Mouse (Mus musculus) hindbrain, embryonic 16.5 days (tissue): ENCODE data around the gene Trim13. TPM values are rescaled to one million over a fixed set of nuclear protein-coding genes. Genes with fewer than 3 reads are reported as not detected.
"Not testable (repeated sequence)": the region's sequence is repeated elsewhere in the genome, so short reads cannot be mapped to it uniquely, and the experiment has no call there.

Source experiments
- ATAC-seq: fragments of 200-750 bp; cut with Nextera tagmentation; 2 replicates; pipeline ENCODE4 v1.8.0; 2017; ENCODE audit warnings: moderate TSS enrichment, moderate library complexity
- H3K27ac ChIP-seq: fragments of 300-500 bp; sonication (generic); 2 replicates; pipeline ENCODE4 v1.5.1; 2014; ENCODE audit warnings: low read depth, mild to moderate bottlenecking, control low read depth, low read length, moderate library complexity
- H3K27me3 ChIP-seq: fragments of 300-500 bp; sonication (generic); replicated peaks from 2 replicates; pipeline ENCODE4 v1.6.1; 2014; ENCODE audit warnings: low read length; ENCODE audit not compliant: control insufficient read depth, insufficient read depth
- H3K36me3 ChIP-seq: fragments of 300-500 bp; sonication (generic); 2 replicates; pipeline ENCODE4 v1.6.1; 2014; ENCODE audit warnings: mild to moderate bottlenecking, low read length, moderate library complexity, mixed read lengths; ENCODE audit not compliant: control insufficient read depth, insufficient read depth
- H3K4me1 ChIP-seq: fragments of 300-500 bp; sonication (generic); 2 replicates; pipeline ENCODE4 v1.6.1; 2014; ENCODE audit warnings: low read depth, low read length; ENCODE audit not compliant: control insufficient read depth, insufficient read depth
- H3K4me2 ChIP-seq: fragments of 300-500 bp; sonication (generic); 2 replicates; pipeline ENCODE4 v1.6.1; 2014; ENCODE audit warnings: mild to moderate bottlenecking, low read length, control low read depth, moderate library complexity
- H3K4me3 ChIP-seq: fragments of 300-500 bp; sonication (generic); 2 replicates; pipeline ENCODE4 v1.5.1; 2014; ENCODE audit warnings: mild to moderate bottlenecking, low read length, control low read depth, moderate library complexity
- H3K9ac ChIP-seq: fragments of 300-500 bp; sonication (generic); 2 replicates; pipeline ENCODE4 v1.6.1; 2014; ENCODE audit warnings: low read depth, mild to moderate bottlenecking, control low read depth, low read length, moderate library complexity
- H3K9me3 ChIP-seq: fragments of 300-500 bp; sonication (generic); 2 replicates; pipeline ENCODE4 v1.6.1; 2014; ENCODE audit warnings: mild to moderate bottlenecking, low read length, moderate library complexity; ENCODE audit not compliant: control insufficient read depth
- WGBS: fragments of 180-500 bp; shearing (Covaris S2); extraction: QIAGEN DNeasy Blood & Tissue Kit; methylation state at CpG from one replicate; pipeline ENCODE4 v1.1.7; 2014; 5-methylcytosine and 5-hydroxymethylcytosine counted together
- polyA plus RNA-seq: library from polyadenylated mRNA; unstranded; fragments of >200 nt; fragmentation: Nextera tagmentation; extraction: Ambion mirVana; gene quantifications from 2 replicates; pipeline ENCODE4 v1.2.1, GENCODE M21; 2015

Trim13 gene
- polyA plus RNA-seq, result 40.8 and 41.0 TPM in 2 replicates

DNA sequence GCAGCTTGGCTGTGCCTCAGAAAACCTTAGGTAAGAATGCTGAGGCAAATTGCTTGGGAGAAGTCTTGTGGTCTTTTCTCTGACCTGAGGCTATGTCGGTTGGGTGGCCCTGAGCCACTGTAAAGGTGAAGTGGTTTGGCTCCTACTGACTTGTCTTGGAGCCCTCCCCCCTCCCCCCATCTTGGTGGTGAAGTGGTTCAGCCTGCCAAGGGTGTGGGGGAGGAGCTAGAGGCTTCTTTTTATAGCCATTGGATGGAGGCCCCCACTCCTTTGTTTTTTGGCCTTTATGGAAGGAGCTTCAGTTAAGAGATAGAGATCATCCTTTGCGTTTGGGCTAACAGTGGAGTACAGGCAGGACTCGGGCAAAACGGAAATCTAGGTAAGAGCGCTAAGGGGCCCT lies at the start of gene Trim13:
Trim13 (plus strand) TSS at position 280 of the 400 bp plus-strand sequence.
- peak within 1 kb of the TSS; percentile 97; the same call in 1 of the 2 replicates for H3K9ac ChIP-seq
- no peak within 1 kb of the TSS for H3K27ac ChIP-seq
- H3K4me2 ChIP-seq, result peak within 1 kb of the TSS; percentile 76
- no peaks in the 10 kb centered on the region for H3K9me3 ChIP-seq
- peak within 1 kb of the TSS; percentile 58 for H3K4me3 ChIP-seq
- no peak for ATAC-seq
- H3K4me1 ChIP-seq, result peaks cover 13% of the 10 kb centered on the region
- 59% methylated on average over 5 of the region's 5 CpGs for WGBS
- H3K36me3 ChIP-seq, result no peaks in the 10 kb centered on the region
- H3K27me3 ChIP-seq, result no peaks in the 10 kb centered on the region

- 90% methylated on average over 1 of the region's 1 CpGs for WGBS
- H3K4me2 ChIP-seq, result no peak overlapping the region
- no peak overlapping the region for H3K27ac ChIP-seq
- H3K4me1 ChIP-seq, result no peaks in the 10 kb centered on the region
- no peak overlapping the region for H3K9ac ChIP-seq
- no peak overlapping the region for H3K4me3 ChIP-seq
- ATAC-seq, result no peak
- no peaks in the 10 kb centered on the region for H3K27me3 ChIP-seq
- H3K36me3 ChIP-seq, result peaks cover 5% of the 10 kb centered on the region; the same call in 1 of the 2 replicates
- no peaks in the 10 kb centered on the region for H3K9me3 ChIP-seq
Measured at GRCm38 (mm10) chr14:61548614-61549013, 49.4 kb upstream of the Trim13 start.

GRCm38 (mm10) chr14:61555931-61556288 lies 42.1 kb upstream of the Trim13 start:
- 12% methylated on average over 6 of the region's 6 CpGs for WGBS
- Histone ChIP-seq H3K4me1 (no peaks in the 10 kb centered on the region), H3K4me3 (peak overlapping the region; percentile 70), H3K27ac (peak overlapping the region; percentile 82), H3K9ac (peak overlapping the region; percentile 66), H3K36me3 (no peaks in the 10 kb centered on the region), H3K9me3 (no peaks in the 10 kb centered on the region), H3K27me3 (no peaks in the 10 kb centered on the region), H3K4me2 (peak overlapping the region; percentile 68)
- ATAC-seq, result no peak

GRCm38 (mm10) chr14:61556289-61557147 lies 41.5 kb upstream of the Trim13 start, which contains the start of gene Spryd7:
Gene Spryd7, minus strand, starts transcription at chr14:61556886.
- Histone ChIP-seq H3K9me3 (no peaks in the 10 kb centered on the region), H3K4me3 (peak within 1 kb of the TSS; percentile 70), H3K27ac (peak within 1 kb of the TSS; percentile 84), H3K36me3 (no peaks in the 10 kb centered on the region), H3K4me2 (peak within 1 kb of the TSS; percentile 68), H3K4me1 (no peaks in the 10 kb centered on the region), H3K27me3 (no peaks in the 10 kb centered on the region), H3K9ac (peak within 1 kb of the TSS; percentile 77)
- under 1% methylated on average over 68 of the region's 72 CpGs for WGBS
- peak; percentile 99 for ATAC-seq

DNA sequence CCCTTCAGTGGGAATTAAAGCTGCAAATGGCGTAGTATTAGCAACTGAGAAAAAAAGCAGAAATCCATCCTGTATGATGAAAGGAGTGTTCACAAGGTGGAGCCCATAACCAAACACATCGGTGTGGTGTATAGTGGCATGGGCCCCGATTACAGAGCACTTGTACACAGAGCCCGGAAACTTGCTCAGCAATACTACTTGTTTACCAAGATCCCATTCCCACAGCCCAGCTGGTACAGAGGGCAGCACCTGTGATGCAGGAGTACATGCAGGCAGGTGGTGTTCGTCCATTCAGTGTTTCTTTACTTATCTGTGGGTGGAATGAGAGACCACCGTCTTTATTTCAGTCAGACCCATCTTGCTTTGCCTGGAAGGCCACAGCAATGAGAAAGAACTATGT lies 39.1 kb upstream of the Trim13 start:
- Histone ChIP-seq H3K4me1 (no peaks in the 10 kb centered on the region), H3K27ac (no peak overlapping the region), H3K4me3 (no peak overlapping the region), H3K4me2 (no peak overlapping the region), H3K27me3 (no peaks in the 10 kb centered on the region), H3K9me3 (no peaks in the 10 kb centered on the region), H3K36me3 (no peaks in the 10 kb centered on the region), H3K9ac (no peak overlapping the region)
- ATAC-seq, result no peak
- WGBS, result 91% methylated on average over 6 of the region's 6 CpGs

DNA sequence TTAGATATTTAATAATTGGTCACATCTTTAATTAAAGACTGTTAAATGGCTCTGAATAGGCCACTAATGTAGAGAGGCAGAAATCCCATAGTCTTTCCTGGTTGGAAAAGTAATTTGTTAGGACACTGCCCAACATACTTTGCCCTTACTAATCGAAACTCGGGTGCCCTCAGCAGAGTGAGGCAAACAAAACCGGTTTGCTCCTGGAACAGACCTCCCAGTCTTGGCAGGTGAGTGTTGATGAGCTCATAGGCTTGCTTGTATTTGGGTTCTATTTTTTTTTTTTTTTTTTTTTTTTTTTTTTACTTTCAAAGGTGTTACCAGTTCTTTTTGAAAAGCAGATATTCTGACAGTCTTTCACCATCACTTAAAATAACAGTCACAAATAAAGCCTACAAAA lies 38.2 kb upstream of the Trim13 start:
- H3K9ac ChIP-seq, result no peak overlapping the region
- WGBS, result 76% methylated on average over 3 of the region's 3 CpGs
- H3K4me1 ChIP-seq, result no peaks in the 10 kb centered on the region
- no peak overlapping the region for H3K27ac ChIP-seq
- H3K4me2 ChIP-seq, result no peak overlapping the region
- H3K36me3 ChIP-seq, result no peaks in the 10 kb centered on the region
- H3K4me3 ChIP-seq, result no peak overlapping the region
- ATAC-seq, result no peak
- no peaks in the 10 kb centered on the region for H3K9me3 ChIP-seq
- H3K27me3 ChIP-seq, result no peaks in the 10 kb centered on the region

- not testable (repeated sequence) for H3K36me3 ChIP-seq, H3K4me1 ChIP-seq, H3K9ac ChIP-seq, ATAC-seq, H3K4me2 ChIP-seq, H3K4me3 ChIP-seq, H3K27ac ChIP-seq, H3K27me3 ChIP-seq, H3K9me3 ChIP-seq
- WGBS, result 96% methylated on average over 4 of the region's 4 CpGs
Measured at GRCm38 (mm10) chr14:61566211-61566610, 31.8 kb upstream of the Trim13 start.

GRCm38 (mm10) chr14:61569344-61569743 lies 28.7 kb upstream of the Trim13 start:
- Histone ChIP-seq H3K9ac (no peak overlapping the region), H3K4me3 (no peak overlapping the region), H3K36me3 (no peaks in the 10 kb centered on the region), H3K9me3 (no peaks in the 10 kb centered on the region), H3K27me3 (no peaks in the 10 kb centered on the region), H3K4me2 (no peak overlapping the region), H3K27ac (no peak overlapping the region), H3K4me1 (no peaks in the 10 kb centered on the region)
- 73% methylated on average over 2 of the region's 2 CpGs for WGBS
- ATAC-seq, result no peak

GRCm38 (mm10) chr14:61571366-61571765 lies 26.7 kb upstream of the Trim13 start:
- ATAC-seq, result no peak
- Histone ChIP-seq H3K4me1 (no peaks in the 10 kb centered on the region), H3K9me3 (no peaks in the 10 kb centered on the region), H3K4me2 (no peak overlapping the region), H3K27me3 (no peaks in the 10 kb centered on the region), H3K9ac (no peak overlapping the region), H3K4me3 (no peak overlapping the region), H3K36me3 (no peaks in the 10 kb centered on the region), H3K27ac (no peak overlapping the region)
- 11% methylated on average over 4 of the region's 4 CpGs for WGBS
